Mouse (Mus musculus) urinary bladder, postnatal 4 days (tissue): Measurements from ENCODE around the gene Lrp1.

Source experiments
- DNase-seq, 2 experiments: peaks; one replicate each; pipeline ENCODE4 v3.0.0; 2021 to 2022; ENCODE audit warnings: low spot score in 2 of 2

Lrp1 gene

GRCm38 (mm10) chr10:127500894-127501893 lies 119.8 kb downstream of the Lrp1 start, which contains the start of gene Stac3:
Gene Stac3, plus strand, starts transcription at chr10:127501686.
- no peak for DNase-seq

- DNase-seq: no peak
Measured at GRCm38 (mm10) chr10:127500042-127500441, 120.9 kb downstream of the Lrp1 start.

- DNase-seq: no peak
Measured at GRCm38 (mm10) chr10:127499516-127499915, 121.4 kb downstream of the Lrp1 start.

- no peak for DNase-seq
Measured at GRCm38 (mm10) chr10:127496156-127496555, 124.8 kb downstream of the Lrp1 start.

DNA sequence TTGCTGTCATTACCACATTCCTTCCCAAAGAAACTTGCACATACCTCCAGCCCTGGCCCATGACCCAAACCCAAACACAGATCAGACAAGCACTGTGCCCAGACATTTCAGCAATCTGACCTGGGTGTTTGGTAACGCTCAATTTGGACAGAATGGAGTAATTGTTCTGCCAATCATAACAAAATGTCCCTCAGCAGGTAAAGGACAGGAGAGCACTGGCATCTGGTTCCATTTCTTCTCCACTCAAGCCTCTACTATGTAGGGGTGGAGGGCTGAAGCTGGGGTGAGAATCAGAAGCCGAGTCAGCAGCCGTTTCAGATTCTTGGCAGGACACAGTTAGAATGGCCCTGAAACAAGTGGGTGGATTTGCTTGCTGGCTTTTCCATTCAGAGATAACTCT lies 128.8 kb downstream of the Lrp1 start:
- DNase-seq: no peak

DNA sequence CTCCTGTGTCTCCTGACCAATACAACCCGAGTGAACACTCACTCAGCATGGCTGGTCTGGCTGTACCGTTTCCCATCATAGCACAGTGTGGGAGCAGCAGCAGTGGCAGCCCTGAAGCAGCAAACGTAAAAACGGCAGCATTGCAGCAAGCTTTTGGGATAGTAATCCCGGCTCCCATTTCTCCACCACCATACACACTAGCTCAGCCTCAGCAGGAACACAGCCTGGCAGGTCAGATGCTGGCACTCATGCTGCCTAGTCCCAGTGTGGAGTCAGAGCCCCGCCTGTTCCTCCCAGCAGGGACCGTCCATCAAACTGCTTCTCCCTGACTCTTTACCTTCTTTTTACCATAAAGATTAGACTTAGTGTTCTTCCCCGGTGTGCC lies 129.8 kb downstream of the Lrp1 start:
- no peak for DNase-seq

DNA sequence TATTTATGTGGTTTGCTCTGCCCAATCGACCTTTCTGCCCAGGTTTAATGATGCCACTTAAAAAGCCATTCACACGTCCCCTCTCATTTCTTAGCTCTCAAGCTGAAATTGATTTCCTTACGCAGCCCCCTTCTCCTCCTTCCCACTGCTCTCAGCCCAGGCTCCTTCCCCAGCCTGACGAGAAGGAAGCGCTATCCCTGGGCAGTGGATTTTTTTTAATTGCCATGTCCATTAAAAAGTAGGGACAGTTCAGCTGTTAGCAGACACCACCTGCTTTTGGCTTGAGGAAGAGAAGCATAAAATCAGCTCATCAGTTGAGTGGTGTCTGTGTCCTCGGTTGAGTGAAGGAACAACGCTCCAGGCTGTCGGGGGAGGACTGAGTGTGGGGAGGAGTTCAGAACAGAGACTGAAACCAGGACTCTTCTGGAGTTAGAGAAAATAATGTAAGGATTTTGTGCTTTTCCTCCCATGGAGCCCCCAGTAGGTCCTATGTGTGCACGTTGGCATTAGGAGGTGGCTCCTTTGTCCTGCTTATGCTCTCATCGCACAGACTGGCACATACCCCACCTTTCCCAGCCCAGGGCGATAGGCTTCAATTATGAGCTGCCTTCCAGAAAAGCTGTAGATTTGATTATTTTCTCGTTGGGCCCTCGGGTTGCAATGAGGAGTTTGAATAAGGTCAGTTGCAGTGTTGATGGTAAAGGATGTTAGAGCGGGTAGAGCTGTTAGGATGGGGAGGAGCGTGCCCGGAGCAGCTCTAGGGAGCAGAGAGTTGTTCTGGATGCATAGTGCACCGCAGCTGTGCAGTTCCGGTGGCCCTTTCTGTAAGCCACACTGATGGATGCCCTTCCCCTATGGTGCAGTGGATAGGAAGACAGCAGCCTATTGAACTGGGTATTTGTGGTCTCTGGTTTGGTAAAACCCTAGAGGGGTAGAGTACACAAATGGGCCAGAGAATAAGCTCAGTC lies 130.5 kb downstream of the Lrp1 start:
- DNase-seq: no peak

GRCm38 (mm10) chr10:127488856-127489255 lies 132.1 kb downstream of the Lrp1 start:
- DNase-seq: no peak
